Mouse (Mus musculus) heart, adult 2 months (tissue): ENCODE results near the gene Grm3. TPM values are rescaled to one million over a fixed set of nuclear protein-coding genes. Genes with fewer than 3 reads are reported as not detected.

Experiments used
- DNase-seq, 2 experiments: peaks; one replicate each; pipeline ENCODE4 v3.0.0; 2021
- H3K27ac ChIP-seq: fragments of 200-600 bp; 2 replicates; pipeline ENCODE4 v1.8.1; 2022
- H3K27me3 ChIP-seq: fragments of 200-500 bp; 2 replicates; pipeline ENCODE4 v1.6.1; 2012; ENCODE audit warnings: mild to moderate bottlenecking, low read length, inconsistent platforms, mixed read lengths; ENCODE audit not compliant: control insufficient read depth, insufficient read depth
- H3K36me3 ChIP-seq: fragments of 200-500 bp; 2 replicates; pipeline ENCODE4 v1.6.1; 2012; ENCODE audit warnings: low read length, inconsistent platforms; ENCODE audit not compliant: control insufficient read depth, insufficient read depth
- H3K4me1 ChIP-seq: fragments of 200-500 bp; 2 replicates; pipeline ENCODE4 v1.6.1; 2011; ENCODE audit warnings: low read length; ENCODE audit not compliant: control insufficient read depth, insufficient read depth
- H3K4me3 ChIP-seq: fragments of 200-600 bp; 2 replicates; pipeline ENCODE4 v1.8.1; 2022
- H3K79me2 ChIP-seq: fragments of 200-500 bp; replicated peaks from 2 replicates; pipeline ENCODE4 v1.6.1; 2012; ENCODE audit warnings: mild to moderate bottlenecking, inconsistent platforms, low read length, moderate library complexity, mixed read lengths; ENCODE audit not compliant: control insufficient read depth, insufficient read depth
- H3K9ac ChIP-seq: fragments of 200-500 bp; 2 replicates; pipeline ENCODE4 v1.6.1; 2012; ENCODE audit warnings: low read depth, mild to moderate bottlenecking, control low read depth, inconsistent platforms, low read length, mixed read lengths
- CTCF ChIP-seq: fragments of 200-600 bp; IDR thresholded peaks from 2 replicates; pipeline ENCODE4 v1.8.1; 2022; ENCODE audit warnings: antibody characterized with exemption, mild to moderate bottlenecking, moderate library complexity
- EP300 ChIP-seq: fragments of 200-500 bp; IDR thresholded peaks from 2 replicates; pipeline ENCODE4 v1.6.1; 2011; ENCODE audit warnings: low read depth, low read length, control low read depth; ENCODE audit not compliant: insufficient read depth
- POLR2A ChIP-seq: fragments of 200-500 bp; IDR thresholded peaks from 2 replicates; pipeline ENCODE4 v1.6.1; 2011; ENCODE audit warnings: mild to moderate bottlenecking, low read depth, low read length, control low read depth; ENCODE audit not compliant: insufficient read depth
- WGBS: fragments of 180-500 bp; shearing (Covaris S2); methylation state at CpG from one replicate; pipeline ENCODE4 v1.1.7; 2018; 5-methylcytosine and 5-hydroxymethylcytosine counted together
- intact Hi-C: fragments of 180-260 bp; cut with DNase I; formaldehyde crosslinking; loops from one replicate; pipeline ENCODE4 v1.15.1; 2025
- polyA plus RNA-seq: library from polyadenylated mRNA; depleted of rRNA; stranded (reverse); fragments of >200 nt; gene quantifications from 2 replicates; pipeline ENCODE4 v1.2.3, GENCODE M21; 2012
- total RNA-seq, 2 experiments: library from RNA; stranded (reverse); gene quantifications; 2 replicates each; pipeline ENCODE4 v1.2.3; 2021

The Grm3 gene
- total and polyA plus RNA-seq, 3 experiments, result not detected

- WGBS, result 41% methylated on average over 3 of the region's 3 CpGs
- H3K27ac ChIP-seq, result no peak overlapping the region
- no peaks in the 10 kb centered on the region for H3K79me2 ChIP-seq
- no peaks in the 10 kb centered on the region for H3K36me3 ChIP-seq
- H3K9ac ChIP-seq, result no peak overlapping the region
- H3K4me1 ChIP-seq, result no peaks in the 10 kb centered on the region
- TF ChIP-seq EP300 (no peak), POLR2A (no peak), CTCF (no peak)
- DNase-seq, result no peak
- H3K4me3 ChIP-seq, result no peak overlapping the region
- intact Hi-C loops, result no loop called here
- H3K27me3 ChIP-seq, result no peaks in the 10 kb centered on the region
Measured at GRCm38 (mm10) chr5:9690599-9691242, 34.2 kb downstream of the Grm3 start.

GRCm38 (mm10) chr5:9690192-9690591 lies 34.8 kb downstream of the Grm3 start:
- TF ChIP-seq CTCF, result no peak
- TF ChIP-seq POLR2A, result no peak
- TF ChIP-seq EP300, result no peak
- WGBS, result 28% methylated on average over 1 of the region's 1 CpGs
- Histone ChIP-seq H3K4me1 (no peaks in the 10 kb centered on the region), H3K4me3 (no peak overlapping the region), H3K36me3 (no peaks in the 10 kb centered on the region), H3K79me2 (no peaks in the 10 kb centered on the region), H3K27me3 (no peaks in the 10 kb centered on the region), H3K9ac (no peak overlapping the region), H3K27ac (no peak overlapping the region)
- DNase-seq, result no peak
- intact Hi-C loops, result no loop called here

- no peaks in the 10 kb centered on the region for H3K27me3 ChIP-seq
- no peak overlapping the region for H3K9ac ChIP-seq
- no peak overlapping the region for H3K27ac ChIP-seq
- no peak for DNase-seq
- H3K79me2 ChIP-seq, result no peaks in the 10 kb centered on the region
- WGBS, result 50% methylated on average over 2 of the region's 2 CpGs
- intact Hi-C loops, result no loop called here
- H3K4me1 ChIP-seq, result no peaks in the 10 kb centered on the region
- H3K36me3 ChIP-seq, result no peaks in the 10 kb centered on the region
- TF ChIP-seq EP300 (no peak), CTCF (no peak), POLR2A (no peak)
- H3K4me3 ChIP-seq, result no peak overlapping the region
Measured at GRCm38 (mm10) chr5:9683204-9683603, 41.8 kb downstream of the Grm3 start.

GRCm38 (mm10) chr5:9669002-9669401 lies 56.0 kb downstream of the Grm3 start:
- no peak for TF ChIP-seq CTCF
- TF ChIP-seq POLR2A, result no peak
- no peak for TF ChIP-seq EP300
- WGBS, result 59% methylated on average over 1 of the region's 1 CpGs

GRCm38 (mm10) chr5:9663416-9663815 lies 61.6 kb downstream of the Grm3 start:
- Histone ChIP-seq H3K27me3 (no peaks in the 10 kb centered on the region), H3K4me3 (no peak overlapping the region), H3K9ac (no peak overlapping the region), H3K4me1 (no peaks in the 10 kb centered on the region), H3K79me2 (no peaks in the 10 kb centered on the region), H3K27ac (no peak overlapping the region), H3K36me3 (no peaks in the 10 kb centered on the region)
- intact Hi-C loops, result no loop called here
- no peak for TF ChIP-seq CTCF
- TF ChIP-seq EP300, result no peak
- no peak for TF ChIP-seq POLR2A
- 64% methylated on average over 3 of the region's 3 CpGs for WGBS
- no peak for DNase-seq

More at GRCm38 (mm10) chr5:9669002-9669401, 56.0 kb downstream of the Grm3 start:
- no peak overlapping the region for H3K27ac ChIP-seq
- no peaks in the 10 kb centered on the region for H3K27me3 ChIP-seq
- H3K36me3 ChIP-seq, result no peaks in the 10 kb centered on the region
- no peak overlapping the region for H3K4me3 ChIP-seq
- H3K79me2 ChIP-seq, result no peaks in the 10 kb centered on the region
- H3K9ac ChIP-seq, result no peak overlapping the region
- intact Hi-C loops, result no loop called here
- DNase-seq, result no peak
- H3K4me1 ChIP-seq, result no peaks in the 10 kb centered on the region

GRCm38 (mm10) chr5:9661870-9662589 lies 62.9 kb downstream of the Grm3 start:
- WGBS, result 35% methylated on average over 9 of the region's 9 CpGs
- Histone ChIP-seq H3K27me3 (no peaks in the 10 kb centered on the region), H3K27ac (no peak overlapping the region), H3K4me1 (no peaks in the 10 kb centered on the region), H3K36me3 (no peaks in the 10 kb centered on the region), H3K4me3 (no peak overlapping the region), H3K79me2 (no peaks in the 10 kb centered on the region), H3K9ac (no peak overlapping the region)
- TF ChIP-seq POLR2A (no peak), CTCF (no peak), EP300 (no peak)
- no peak for DNase-seq
- intact Hi-C loops, result no loop called here
